Mouse (Mus musculus): ENCODE measurements around the gene Sec16a.
"Not testable (repeated sequence)": the region's sequence is repeated elsewhere in the genome, so short reads cannot be mapped to it uniquely, and the experiment has no call there.

Gene Sec16a

GRCm38 (mm10) chr2:26390954-26391353 is 54.1 kb downstream of the Sec16a start:
- no peak for DNase-seq (ENCODE audit: low read depth, low spot score)

GRCm38 (mm10) chr2:26389154-26389690 is 55.8 kb downstream of the Sec16a start, which contains the start of the genes Entr1 and Pmpca:
Gene Entr1, minus strand, starts transcription at chr2:26389316.
Gene Pmpca, plus strand, starts transcription at chr2:26389339.
- DNase-seq (ENCODE audit: low read depth, low spot score): peak; percentile 92

- no peak for DNase-seq (ENCODE audit: low read depth, low spot score)
Measured at GRCm38 (mm10) chr2:26388682-26389153, 56.3 kb downstream of the Sec16a start.

GRCm38 (mm10) chr2:26387713-26388112 is 57.3 kb downstream of the Sec16a start:
- DNase-seq (ENCODE audit: low read depth, low spot score): no peak

GRCm38 (mm10) chr2:26380871-26381270 is 64.1 kb downstream of the Sec16a start:
- DNase-seq (ENCODE audit: low read depth, low spot score): not testable (repeated sequence)

- peak; percentile 94 for DNase-seq (ENCODE audit: low read depth, low spot score)
Measured at GRCm38 (mm10) chr2:26380131-26380771, 64.8 kb downstream of the Sec16a start, which contains the start of gene Snapc4. Gene Snapc4, minus strand, starts transcription at chr2:26380653.

- DNase-seq (ENCODE audit: low read depth, low spot score): no peak
Measured at GRCm38 (mm10) chr2:26372396-26372795, 72.6 kb downstream of the Sec16a start.

- DNase-seq (ENCODE audit: low read depth, low spot score): no peak
Measured at GRCm38 (mm10) chr2:26368572-26368971, 76.4 kb downstream of the Sec16a start.

GRCm38 (mm10) chr2:26367911-26368310 is 77.1 kb downstream of the Sec16a start:
- DNase-seq (ENCODE audit: low read depth, low spot score): no peak

- peak; percentile 62 for DNase-seq (ENCODE audit: low read depth, low spot score)
Measured at GRCm38 (mm10) chr2:26364738-26365465, 80.1 kb downstream of the Sec16a start.

GRCm38 (mm10) chr2:26363481-26363880 is 81.5 kb downstream of the Sec16a start:
- DNase-seq (ENCODE audit: low read depth, low spot score): no peak

- no peak for DNase-seq (ENCODE audit: low read depth, low spot score)
Measured at GRCm38 (mm10) chr2:26362991-26363390, 82.0 kb downstream of the Sec16a start.

- no peak for DNase-seq (ENCODE audit: low read depth, low spot score)
Measured at GRCm38 (mm10) chr2:26360772-26361171, 84.2 kb downstream of the Sec16a start, which contains the start of gene Card9. Gene Card9, minus strand, starts transcription at chr2:26360918.

- DNase-seq (ENCODE audit: low read depth, low spot score): peak; percentile 58
Measured at GRCm38 (mm10) chr2:26359983-26360382, 85.0 kb downstream of the Sec16a start.

All from brain, adult 2 months (tissue).